ENCODE assay signal across 11 mouse cellular contexts in the genomic region with DNA sequence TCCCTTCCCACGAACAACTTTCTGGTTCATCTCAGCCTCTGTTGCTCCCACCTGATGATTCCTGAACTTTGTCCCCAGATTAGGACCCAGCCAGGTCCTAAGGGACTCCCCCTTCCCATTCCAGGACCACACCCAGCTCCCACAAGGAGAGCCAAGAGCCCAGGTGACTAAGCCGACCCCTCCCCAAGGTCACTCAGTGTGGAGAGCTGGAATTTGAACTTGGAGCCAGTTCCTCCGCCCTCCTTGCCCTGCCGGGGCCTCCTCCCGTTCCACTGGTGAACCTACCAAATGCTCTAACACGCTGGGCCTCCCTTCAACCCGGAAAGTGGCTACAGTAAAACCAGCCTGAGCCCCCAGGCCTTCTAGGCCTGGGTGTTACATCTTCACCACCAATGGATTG. TPM values are rescaled to one million over a fixed set of nuclear protein-coding genes. Genes with fewer than 3 reads are reported as not detected.
DNase-seq lines count a peak whose midpoint lies in the region; ATAC-seq lines count a peak whose summit lies in the region.
"Had no signal": no experiment of that assay in that cellular context is flagged by ENCODE, and none has a peak within 500 bp of the region (broad histone marks: within the 10 kb centered on the region; RNA-seq: fewer than 3 reads in every experiment).

No protein-coding gene starts in this region.

- peak; percentile 74 for DNase-seq in heart, embryonic 10.5 days (ENCODE audit: low spot score)
- no peak for DNase-seq in heart, postnatal 25 days (ENCODE audit: low spot score)
- DNase-seq in NIH3T3 (ENCODE audit: low read depth), result peak; percentile 57
- DNase-seq in right cerebral cortex, postnatal 4 days, result no peak
- no peak for DNase-seq in frontal cortex, adult 2 months (ENCODE audit: extremely low spot score in 1 of 2, low spot score in 1 of 2)
- DNase-seq: B cell, adult 2 months; heart, adult 2 months had no signal

- peak overlapping the region; percentile 69 for H3K4me2 ChIP-seq in kidney, embryonic 15.5 days
- H3K4me2 ChIP-seq in liver, embryonic 15.5 days, result peak overlapping the region; percentile 74
- H3K4me2 ChIP-seq in midbrain, embryonic 15.5 days, result no peak overlapping the region

- no peak for ATAC-seq in kidney, embryonic 15.5 days (replicated peaks; ENCODE audit: low FRiP score)
- ATAC-seq in liver, embryonic 15.5 days (ENCODE audit: insufficient read depth), result no peak
- ATAC-seq in midbrain, embryonic 15.5 days (replicated peaks), result no peak

- H3K4me3 ChIP-seq in heart, embryonic 10.5 days, result no peak overlapping the region
- H3K4me3 ChIP-seq in kidney, embryonic 15.5 days (replicated peaks), result peak overlapping the region; percentile 45; the same call in 1 of the 2 replicates
- peak overlapping the region; percentile 47 for H3K4me3 ChIP-seq in liver, embryonic 15.5 days (replicated peaks)
- H3K4me3 ChIP-seq in midbrain, embryonic 15.5 days, result no peak overlapping the region
- H3K4me3 ChIP-seq: heart, adult 2 months had no signal

- 72% methylated on average over 7 of the region's 7 CpGs for WGBS in heart, embryonic 10.5 days
- 62% methylated on average over 7 of the region's 7 CpGs for WGBS in kidney, embryonic 15.5 days
- WGBS in liver, embryonic 15.5 days (ENCODE audit: insufficient replicate concordance), result 70% methylated on average over 7 of the region's 7 CpGs
- WGBS in midbrain, embryonic 15.5 days, result 84% methylated on average over 7 of the region's 7 CpGs

- peaks cover 6% of the 10 kb centered on the region; the same call in 1 of the 2 replicates for H3K36me3 ChIP-seq in heart, embryonic 10.5 days
- H3K36me3 ChIP-seq in kidney, embryonic 15.5 days, result peaks cover 13% of the 10 kb centered on the region; the same call in 1 of the 2 replicates
- H3K36me3 ChIP-seq in liver, embryonic 15.5 days (replicated peaks), result no peaks in the 10 kb centered on the region
- no peaks in the 10 kb centered on the region for H3K36me3 ChIP-seq in midbrain, embryonic 15.5 days (replicated peaks)

- H3K27me3 ChIP-seq in heart, embryonic 10.5 days (ENCODE audit: insufficient read depth, poor library complexity, severe bottlenecking), result peaks cover 57% of the 10 kb centered on the region
- no peaks in the 10 kb centered on the region for H3K27me3 ChIP-seq in kidney, embryonic 15.5 days
- peaks cover 14% of the 10 kb centered on the region; the same call in 1 of the 2 replicates for H3K27me3 ChIP-seq in liver, embryonic 15.5 days
- H3K27me3 ChIP-seq in midbrain, embryonic 15.5 days (replicated peaks), result peaks cover 9% of the 10 kb centered on the region; the same call in 1 of the 2 replicates

- intact Hi-C loops in heart, postnatal 25 days (cut with DNase I), result no loop called here

- H3K9ac ChIP-seq in kidney, embryonic 15.5 days, result peak overlapping the region; percentile 44; the same call in 1 of the 2 replicates
- 0 out of 2 replicates have a peak overlapping the region, but pooled peaks have one; percentile 9 for H3K9ac ChIP-seq in liver, embryonic 15.5 days
- H3K9ac ChIP-seq in midbrain, embryonic 15.5 days, result no peak overlapping the region

- no peak overlapping the region for H3K27ac ChIP-seq in heart, embryonic 10.5 days
- peak overlapping the region; percentile 75 for H3K27ac ChIP-seq in kidney, embryonic 15.5 days
- H3K27ac ChIP-seq in liver, embryonic 15.5 days (replicated peaks), result peak overlapping the region; percentile 81
- no peak overlapping the region for H3K27ac ChIP-seq in midbrain, embryonic 15.5 days

- peaks cover 31% of the 10 kb centered on the region for H3K4me1 ChIP-seq in heart, embryonic 10.5 days
- peaks cover 30% of the 10 kb centered on the region for H3K4me1 ChIP-seq in kidney, embryonic 15.5 days
- H3K4me1 ChIP-seq in liver, embryonic 15.5 days (replicated peaks), result peaks cover 40% of the 10 kb centered on the region
- H3K4me1 ChIP-seq in midbrain, embryonic 15.5 days, result peaks cover 7% of the 10 kb centered on the region

- H3K9me3 ChIP-seq in heart, embryonic 10.5 days, result no peaks in the 10 kb centered on the region
- H3K9me3 ChIP-seq in kidney, embryonic 15.5 days (replicated peaks), result no peaks in the 10 kb centered on the region
- H3K9me3 ChIP-seq in liver, embryonic 15.5 days (replicated peaks), result no peaks in the 10 kb centered on the region
- H3K9me3 ChIP-seq in midbrain, embryonic 15.5 days, result no peaks in the 10 kb centered on the region

RNA-seq across cellular contexts. Expression of a gene that starts 1.3 kb away (rescaled TPM):
- polyA plus RNA-seq in heart, embryonic 10.5 days (2016; fragmentation: Nextera tagmentation; extraction: Ambion mirVana), result 3.1 and 8.2 TPM in 2 replicates
- total RNA-seq in heart, postnatal 25 days (2021), result 1 to 10 TPM; 3.2 to 4.3 TPM
- 33.1 and 39.6 TPM in 2 replicates for polyA plus RNA-seq in kidney, embryonic 15.5 days (2015; fragmentation: Nextera tagmentation; extraction: Ambion mirVana)
- polyA plus RNA-seq in liver, embryonic 15.5 days (2015; fragmentation: Nextera tagmentation; extraction: Ambion mirVana), result 16.6 and 24.3 TPM in 2 replicates
- 0.49 and 0.66 TPM in 2 replicates for polyA plus RNA-seq in midbrain, embryonic 15.5 days (2015; fragmentation: Nextera tagmentation; extraction: Ambion mirVana)
- 4.4 and 5.5 TPM in 2 replicates for polyA plus RNA-seq in frontal cortex, adult 2 months (2012; rRNA removed)

RNA-seq across cellular contexts. Expression of a gene that starts 12.5 kb away (rescaled TPM):
- polyA plus RNA-seq in heart, embryonic 10.5 days (2016; fragmentation: Nextera tagmentation; extraction: Ambion mirVana), result 39.5 and 41.2 TPM in 2 replicates
- 10 to 100 TPM; 13.5 to 13.9 TPM for total RNA-seq in heart, postnatal 25 days (2021)
- 52.8 and 54.4 TPM in 2 replicates for polyA plus RNA-seq in kidney, embryonic 15.5 days (2015; fragmentation: Nextera tagmentation; extraction: Ambion mirVana)
- 14.8 and 15.8 TPM in 2 replicates for polyA plus RNA-seq in liver, embryonic 15.5 days (2015; fragmentation: Nextera tagmentation; extraction: Ambion mirVana)
- 63.0 and 63.3 TPM in 2 replicates for polyA plus RNA-seq in midbrain, embryonic 15.5 days (2015; fragmentation: Nextera tagmentation; extraction: Ambion mirVana)
- polyA plus RNA-seq in frontal cortex, adult 2 months (2012; rRNA removed), result 60.4 and 64.8 TPM in 2 replicates

RNA-seq across cellular contexts. Expression of a gene that starts 12.5 kb away (rescaled TPM):
- 35.6 and 39.4 TPM in 2 replicates for polyA plus RNA-seq in heart, embryonic 10.5 days (2016; fragmentation: Nextera tagmentation; extraction: Ambion mirVana)
- total RNA-seq in heart, postnatal 25 days (2021), result 10 to 100 TPM; 16.4 to 17.1 TPM
- 68.2 and 81.1 TPM in 2 replicates for polyA plus RNA-seq in kidney, embryonic 15.5 days (2015; fragmentation: Nextera tagmentation; extraction: Ambion mirVana)
- polyA plus RNA-seq in liver, embryonic 15.5 days (2015; fragmentation: Nextera tagmentation; extraction: Ambion mirVana), result 13.4 and 16.9 TPM in 2 replicates
- 224 and 234 TPM in 2 replicates for polyA plus RNA-seq in midbrain, embryonic 15.5 days (2015; fragmentation: Nextera tagmentation; extraction: Ambion mirVana)
- 43.0 and 43.8 TPM in 2 replicates for polyA plus RNA-seq in frontal cortex, adult 2 months (2012; rRNA removed)

RNA-seq across cellular contexts. Expression of a gene that starts 48.2 kb away (rescaled TPM):
- polyA plus RNA-seq in heart, embryonic 10.5 days (2016; fragmentation: Nextera tagmentation; extraction: Ambion mirVana), result 0.13 TPM in 1 of 2 replicates, not detected in the other
- not detected for total RNA-seq in heart, postnatal 25 days (2021)
- polyA plus RNA-seq in kidney, embryonic 15.5 days (2015; fragmentation: Nextera tagmentation; extraction: Ambion mirVana), result 1.4 and 1.8 TPM in 2 replicates
- polyA plus RNA-seq in liver, embryonic 15.5 days (2015; fragmentation: Nextera tagmentation; extraction: Ambion mirVana), result not detected in 2 replicates
- polyA plus RNA-seq in midbrain, embryonic 15.5 days (2015; fragmentation: Nextera tagmentation; extraction: Ambion mirVana), result 0.74 and 0.96 TPM in 2 replicates
- polyA plus RNA-seq in frontal cortex, adult 2 months (2012; rRNA removed), result 0.44 and 0.48 TPM in 2 replicates
- total RNA-seq: heart, adult 2 months had no signal
- polyA plus RNA-seq: erythroblast, embryonic 14.5 days had no signal

RNA-seq across cellular contexts. Expression of a gene that starts 52.0 kb away (rescaled TPM):
- polyA plus RNA-seq in heart, embryonic 10.5 days (2016; fragmentation: Nextera tagmentation; extraction: Ambion mirVana), result 270 and 285 TPM in 2 replicates
- 100 to 1,000 TPM; 124 to 126 TPM for total RNA-seq in heart, postnatal 25 days (2021)
- polyA plus RNA-seq in kidney, embryonic 15.5 days (2015; fragmentation: Nextera tagmentation; extraction: Ambion mirVana), result 340 and 353 TPM in 2 replicates
- 409 and 415 TPM in 2 replicates for polyA plus RNA-seq in liver, embryonic 15.5 days (2015; fragmentation: Nextera tagmentation; extraction: Ambion mirVana)
- 292 and 298 TPM in 2 replicates for polyA plus RNA-seq in midbrain, embryonic 15.5 days (2015; fragmentation: Nextera tagmentation; extraction: Ambion mirVana)
- 151 and 152 TPM in 2 replicates for polyA plus RNA-seq in frontal cortex, adult 2 months (2012; rRNA removed)

Comparison
In these comparisons a context has a peak if more than half of its experiments do, and no peak if none do; other contexts are left out.
1. DNase-seq: peak in heart, embryonic 10.5 days (single experiment) and NIH3T3 (single experiment); none in heart, postnatal 25 days (single experiment), right cerebral cortex, postnatal 4 days (single experiment) and frontal cortex, adult 2 months (0 of 2).
2. H3K27ac ChIP-seq: peak in kidney, embryonic 15.5 days (single experiment) and liver, embryonic 15.5 days (single experiment); none in heart, embryonic 10.5 days (single experiment) and midbrain, embryonic 15.5 days (single experiment).
3. H3K4me3 ChIP-seq: peak in kidney, embryonic 15.5 days (single experiment) and liver, embryonic 15.5 days (single experiment); none in heart, embryonic 10.5 days (single experiment) and midbrain, embryonic 15.5 days (single experiment).